Mouse (Mus musculus): ENCODE results near the gene Pitpna.
A peak's percentile ranks its signal among the peaks of the same experiment; 100 is the strongest.

Gene Pitpna

GRCm38 (mm10) chr11:75563851-75564548 lies 23.9 kb upstream of the Pitpna start:
- no peak for DNase-seq (ENCODE audit: low spot score in 2 of 2)

DNA sequence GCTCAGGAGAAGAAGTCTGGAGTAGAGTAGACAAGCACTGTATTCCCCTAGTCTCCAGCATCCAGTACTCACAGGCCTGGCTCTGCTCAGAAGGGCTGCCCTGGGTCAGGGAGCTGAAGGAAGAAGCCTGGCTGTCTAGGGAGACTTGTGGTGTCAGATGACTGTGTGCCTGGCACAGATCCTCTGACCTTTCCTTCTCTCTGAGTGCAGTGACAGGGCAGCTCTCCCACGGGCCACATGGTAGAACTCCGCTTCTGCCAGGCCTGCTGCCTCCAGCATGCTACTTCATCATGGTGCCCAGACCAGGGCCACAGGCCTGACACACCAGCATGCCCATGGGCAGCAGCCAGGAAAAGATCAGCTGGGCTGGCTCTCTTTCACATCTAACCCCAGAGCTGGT lies 22.0 kb upstream of the Pitpna start:
- DNase-seq (ENCODE audit: low spot score in 2 of 2): no peak

- no peak for DNase-seq (ENCODE audit: low spot score in 2 of 2)
Measured at GRCm38 (mm10) chr11:75566276-75567196, 21.4 kb upstream of the Pitpna start.

- no peak for DNase-seq (ENCODE audit: low spot score in 2 of 2)
Measured at GRCm38 (mm10) chr11:75567346-75568114, 20.4 kb upstream of the Pitpna start.

- DNase-seq (ENCODE audit: low spot score in 2 of 2): no peak
Measured at GRCm38 (mm10) chr11:75568115-75568511, 19.8 kb upstream of the Pitpna start.

GRCm38 (mm10) chr11:75568962-75569361 lies 18.9 kb upstream of the Pitpna start:
- no peak for DNase-seq (ENCODE audit: low spot score in 2 of 2)

- no peak for DNase-seq (ENCODE audit: low spot score in 2 of 2)
Measured at GRCm38 (mm10) chr11:75570375-75571125, 17.3 kb upstream of the Pitpna start.

- DNase-seq (ENCODE audit: low spot score in 2 of 2): no peak
Measured at GRCm38 (mm10) chr11:75571126-75571990, 16.5 kb upstream of the Pitpna start.

DNA sequence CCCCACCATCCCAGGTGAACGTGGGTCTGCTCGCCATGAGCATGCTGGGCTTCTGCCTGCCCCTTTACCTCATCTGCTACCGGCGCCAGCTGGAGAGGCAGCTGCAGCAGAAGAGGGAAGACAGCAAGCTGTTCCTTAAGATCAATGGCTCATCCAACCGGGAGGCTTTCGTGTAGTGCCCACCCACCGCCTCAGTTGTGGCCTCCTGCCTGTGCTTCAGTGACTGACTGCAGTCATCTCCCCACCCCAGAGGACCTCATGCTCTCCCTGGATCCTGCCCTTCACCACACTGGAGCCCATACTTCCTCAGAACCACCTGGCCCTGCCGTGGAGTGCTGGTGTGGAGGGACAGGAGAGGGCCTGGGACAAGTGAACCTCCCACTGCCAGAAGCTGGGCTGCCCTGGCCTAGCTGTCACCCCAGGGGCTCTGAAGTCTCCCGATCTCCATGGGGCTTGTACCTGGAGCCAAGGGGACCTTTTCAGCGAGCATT lies 15.6 kb upstream of the Pitpna start:
- DNase-seq (ENCODE audit: low spot score in 2 of 2): no peak

GRCm38 (mm10) chr11:75572854-75573650 lies 14.8 kb upstream of the Pitpna start:
- DNase-seq (ENCODE audit: low spot score in 2 of 2): peak; percentile 86 to 91

- no peak for DNase-seq (ENCODE audit: low spot score in 2 of 2)
Measured at GRCm38 (mm10) chr11:75574378-75575123, 13.3 kb upstream of the Pitpna start.

- DNase-seq (ENCODE audit: low spot score in 2 of 2): no peak
Measured at GRCm38 (mm10) chr11:75575560-75576123, 12.3 kb upstream of the Pitpna start.

- no peak for DNase-seq (ENCODE audit: low spot score in 2 of 2)
Measured at GRCm38 (mm10) chr11:75578609-75579008, 9.3 kb upstream of the Pitpna start.

GRCm38 (mm10) chr11:75581495-75582149 lies 6.3 kb upstream of the Pitpna start:
- no peak for DNase-seq (ENCODE audit: low spot score in 2 of 2)

- DNase-seq (ENCODE audit: low spot score in 2 of 2): no peak
Measured at GRCm38 (mm10) chr11:75583521-75583920, 4.4 kb upstream of the Pitpna start.

- DNase-seq (ENCODE audit: low spot score in 2 of 2): no peak
Measured at GRCm38 (mm10) chr11:75585061-75585460, 2.8 kb upstream of the Pitpna start.

- no peak for DNase-seq (ENCODE audit: low spot score in 2 of 2)
Measured at GRCm38 (mm10) chr11:75585978-75586377, 1.9 kb upstream of the Pitpna start.

DNA sequence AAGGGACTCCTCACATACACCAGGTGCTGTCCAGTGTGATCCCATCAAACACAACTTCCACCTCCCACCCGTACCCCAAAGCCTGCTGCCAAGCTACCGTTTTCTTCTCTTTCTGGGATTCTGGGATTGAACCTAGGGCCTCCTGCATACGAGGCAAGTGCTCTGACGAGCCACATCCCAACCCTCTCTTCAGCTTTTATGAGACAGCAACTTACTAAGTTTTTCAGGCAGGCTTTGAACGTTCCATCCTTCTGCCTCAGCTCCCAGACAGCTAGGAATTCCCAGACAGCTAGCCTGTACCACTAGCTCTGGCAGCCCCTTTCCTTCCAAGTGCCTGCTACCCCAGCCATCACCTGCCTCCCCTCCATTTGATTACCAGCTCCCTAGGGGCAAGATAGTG lies 934 bp upstream of the Pitpna start:
- DNase-seq (ENCODE audit: low spot score in 2 of 2): no peak
